In genomic region chr5:144694161-144694560, GRCm38 (mm10) we compare ENCODE assay signal across 13 mouse cellular contexts.
DNase-seq lines count a peak whose midpoint lies in the region; ATAC-seq and TF ChIP-seq lines count a peak whose summit lies in the region.
"Had no signal": no experiment of that assay in that cellular context is flagged by ENCODE, and none has a peak within 500 bp of the region (broad histone marks: within the 10 kb centered on the region; RNA-seq: fewer than 3 reads in every experiment).

No protein-coding gene starts in this region.

- H3K4me3 ChIP-seq in intestine, postnatal 0 days (ENCODE audit: low read depth, low read length), result no peak overlapping the region
- H3K4me3 ChIP-seq in intestine, embryonic 16.5 days (ENCODE audit: low read length), result no peak overlapping the region
- H3K4me3 ChIP-seq in midbrain, postnatal 0 days (ENCODE audit: low read depth, low read length), result no peak overlapping the region
- no peak overlapping the region for H3K4me3 ChIP-seq in midbrain, embryonic 10.5 days
- H3K4me3 ChIP-seq: intestine, embryonic 15.5 days; neural tube, embryonic 12.5 days had no signal

- TF ChIP-seq CTCF in intestine, postnatal 0 days (IDR thresholded peaks at IDR 0.05; ENCODE audit: low read depth), result peak; percentile 38
- TF ChIP-seq CTCF in midbrain, postnatal 0 days (IDR thresholded peaks at IDR 0.05), result peak; percentile 13

- no peaks in the 10 kb centered on the region for H3K27me3 ChIP-seq in intestine, postnatal 0 days (replicated peaks; ENCODE audit: control insufficient read depth, insufficient read depth, low read length)
- no peaks in the 10 kb centered on the region for H3K27me3 ChIP-seq in intestine, embryonic 16.5 days (replicated peaks; ENCODE audit: control insufficient read depth, insufficient read depth, low read length)
- H3K27me3 ChIP-seq in midbrain, postnatal 0 days (ENCODE audit: insufficient read depth, low read length), result no peaks in the 10 kb centered on the region
- H3K27me3 ChIP-seq in midbrain, embryonic 10.5 days (ENCODE audit: low read depth, poor library complexity, severe bottlenecking), result no peaks in the 10 kb centered on the region
- H3K27me3 ChIP-seq in splenic B cell, adult 2 months (ENCODE audit: control insufficient read depth, insufficient read depth, low read length, poor library complexity, severe bottlenecking), result no peaks in the 10 kb centered on the region
- H3K27me3 ChIP-seq: intestine, embryonic 15.5 days; neural tube, embryonic 12.5 days had no signal

- H3K4me2 ChIP-seq in intestine, postnatal 0 days (replicated peaks; ENCODE audit: low read depth), result no peak overlapping the region
- no peak overlapping the region for H3K4me2 ChIP-seq in intestine, embryonic 16.5 days (ENCODE audit: low read depth, low read length)
- no peak overlapping the region for H3K4me2 ChIP-seq in midbrain, postnatal 0 days (ENCODE audit: low read depth, low read length, poor library complexity, severe bottlenecking)
- H3K4me2 ChIP-seq: intestine, embryonic 15.5 days; neural tube, embryonic 12.5 days had no signal

- DNase-seq in midbrain, postnatal 0 days (ENCODE audit: low spot score), result no peak
- DNase-seq in midbrain, embryonic 10.5 days (ENCODE audit: low spot score), result no peak
- peak; percentile 89 for DNase-seq in R1 (ENCODE audit: low read depth, low spot score)
- DNase-seq in splenic B cell, adult 2 months (ENCODE audit: low read depth, low spot score), result peak; percentile 4
- DNase-seq: cerebellum, adult 18-20 months; left cerebral cortex, postnatal 4 days; spleen, adult 18-20 months; thymus, postnatal 14 days had no signal

- no peak for ATAC-seq in intestine, postnatal 0 days
- ATAC-seq in intestine, embryonic 16.5 days, result no peak
- no peak for ATAC-seq in midbrain, postnatal 0 days (ENCODE audit: low FRiP score)
- no peak for ATAC-seq in inflammation-experienced regulatory T-cells, adult 6 months
- ATAC-seq: intestine, embryonic 15.5 days had no signal

- no peaks in the 10 kb centered on the region for H3K36me3 ChIP-seq in intestine, postnatal 0 days (ENCODE audit: control insufficient read depth, insufficient read depth)
- H3K36me3 ChIP-seq in intestine, embryonic 16.5 days (ENCODE audit: control insufficient read depth, insufficient read depth, low read length), result no peaks in the 10 kb centered on the region
- no peaks in the 10 kb centered on the region for H3K36me3 ChIP-seq in midbrain, postnatal 0 days (ENCODE audit: insufficient read depth, low read length)
- H3K36me3 ChIP-seq in midbrain, embryonic 10.5 days, result no peaks in the 10 kb centered on the region
- H3K36me3 ChIP-seq in splenic B cell, adult 2 months (ENCODE audit: control insufficient read depth, insufficient read depth, low read length, poor library complexity, severe bottlenecking), result no peaks in the 10 kb centered on the region
- H3K36me3 ChIP-seq: intestine, embryonic 15.5 days; neural tube, embryonic 12.5 days had no signal

- H3K9ac ChIP-seq in intestine, postnatal 0 days (ENCODE audit: low read depth, low read length), result no peak overlapping the region
- no peak overlapping the region for H3K9ac ChIP-seq in intestine, embryonic 16.5 days (ENCODE audit: low read depth, low read length)
- no peak overlapping the region for H3K9ac ChIP-seq in midbrain, postnatal 0 days (replicated peaks; ENCODE audit: low read length, poor library complexity, severe bottlenecking)
- H3K9ac ChIP-seq: intestine, embryonic 15.5 days; neural tube, embryonic 12.5 days had no signal

- H3K27ac ChIP-seq in intestine, postnatal 0 days (ENCODE audit: low read depth, low read length), result no peak overlapping the region
- no peak overlapping the region for H3K27ac ChIP-seq in intestine, embryonic 16.5 days (ENCODE audit: low read length)
- no peak overlapping the region for H3K27ac ChIP-seq in midbrain, postnatal 0 days (ENCODE audit: low read depth, low read length)
- H3K27ac ChIP-seq in midbrain, embryonic 10.5 days (replicated peaks), result no peak overlapping the region
- H3K27ac ChIP-seq: intestine, embryonic 15.5 days; neural tube, embryonic 12.5 days had no signal

- WGBS in intestine, postnatal 0 days, result 77% methylated on average over 4 of the region's 4 CpGs
- 81% methylated on average over 4 of the region's 4 CpGs for WGBS in intestine, embryonic 16.5 days
- WGBS in midbrain, postnatal 0 days, result 69% methylated on average over 4 of the region's 4 CpGs
- 72% methylated on average over 4 of the region's 4 CpGs for WGBS in midbrain, embryonic 10.5 days

- H3K9me3 ChIP-seq in intestine, postnatal 0 days (ENCODE audit: control insufficient read depth), result no peaks in the 10 kb centered on the region
- H3K9me3 ChIP-seq in intestine, embryonic 16.5 days (ENCODE audit: control insufficient read depth, low read length), result no peaks in the 10 kb centered on the region
- H3K9me3 ChIP-seq in midbrain, postnatal 0 days (ENCODE audit: low read length), result no peaks in the 10 kb centered on the region
- H3K9me3 ChIP-seq in midbrain, embryonic 10.5 days (replicated peaks), result no peaks in the 10 kb centered on the region
- H3K9me3 ChIP-seq: intestine, embryonic 15.5 days; neural tube, embryonic 12.5 days had no signal

- H3K4me1 ChIP-seq in intestine, postnatal 0 days (replicated peaks; ENCODE audit: control insufficient read depth, insufficient read depth, low read length), result no peaks in the 10 kb centered on the region
- no peaks in the 10 kb centered on the region for H3K4me1 ChIP-seq in intestine, embryonic 16.5 days (ENCODE audit: control insufficient read depth, insufficient read depth, low read length)
- H3K4me1 ChIP-seq in midbrain, postnatal 0 days (ENCODE audit: insufficient read depth, low read length), result peaks cover 7% of the 10 kb centered on the region; the same call in 1 of the 2 replicates
- H3K4me1 ChIP-seq in midbrain, embryonic 10.5 days, result peaks cover 18% of the 10 kb centered on the region
- H3K4me1 ChIP-seq: intestine, embryonic 15.5 days had no signal

Comparison
In these comparisons a context has a peak if more than half of its experiments do, and no peak if none do; other contexts are left out.
1. DNase-seq: peak in R1 (single experiment) and splenic B cell, adult 2 months (single experiment); none in midbrain, postnatal 0 days (single experiment) and midbrain, embryonic 10.5 days (single experiment).